Mouse (Mus musculus) neural tube, embryonic 11.5 days (tissue): ENCODE measurements at regions not wholly inside any gene's neighbourhood (a gene's known extent, or its start where the extent isn't known, plus 50 kb on each side); places are given as distances from the start of the nearest gene placed in this dataset.
A peak's percentile ranks its signal among the peaks of the same experiment; 100 is the strongest.

Experiments
- ATAC-seq: fragments of 200-750 bp; cut with Nextera tagmentation; 2 replicates; pipeline ENCODE4 v1.8.0; 2017; ENCODE audit warnings: moderate number of reproducible peaks, mild to moderate bottlenecking, moderate TSS enrichment, moderate library complexity; ENCODE audit not compliant: insufficient read depth, low FRiP score, low TSS enrichment
- DNase-seq: peaks from one replicate; pipeline ENCODE4 v3.0.0-alpha.2; 2015; ENCODE audit warnings: low spot score
- H3K27ac ChIP-seq: fragments of 300-500 bp; sonication (generic); 2 replicates; pipeline ENCODE4 v1.5.1; 2014; ENCODE audit warnings: low read depth, mild to moderate bottlenecking, low read length
- H3K27me3 ChIP-seq: fragments of 300-500 bp; sonication (generic); 2 replicates; pipeline ENCODE4 v1.6.1; 2014; ENCODE audit warnings: mild to moderate bottlenecking, low read length, mixed read lengths; ENCODE audit not compliant: control insufficient read depth, insufficient read depth
- H3K36me3 ChIP-seq: fragments of 300-500 bp; sonication (generic); 2 replicates; pipeline ENCODE4 v1.6.1; 2014; ENCODE audit warnings: mild to moderate bottlenecking, low read length, moderate library complexity, mixed read lengths; ENCODE audit not compliant: control insufficient read depth, insufficient read depth
- H3K4me1 ChIP-seq: fragments of 300-500 bp; sonication (generic); 2 replicates; pipeline ENCODE4 v1.6.1; 2014; ENCODE audit warnings: low read length, mixed read lengths; ENCODE audit not compliant: control insufficient read depth, insufficient read depth
- H3K4me2 ChIP-seq: fragments of 300-500 bp; sonication (generic); 2 replicates; pipeline ENCODE4 v1.6.1; 2014; ENCODE audit warnings: low read depth, mild to moderate bottlenecking, moderate library complexity
- H3K4me3 ChIP-seq: fragments of 300-500 bp; sonication (generic); 2 replicates; pipeline ENCODE4 v1.5.1; 2014; ENCODE audit warnings: low read depth, low read length
- H3K9ac ChIP-seq: fragments of 300-500 bp; sonication (generic); 2 replicates; pipeline ENCODE4 v1.6.1; 2014; ENCODE audit warnings: mild to moderate bottlenecking, low read length
- H3K9me3 ChIP-seq: fragments of 300-500 bp; sonication (generic); 2 replicates; pipeline ENCODE4 v1.6.1; 2016; ENCODE audit warnings: low read length; ENCODE audit not compliant: control insufficient read depth
- WGBS: fragments of 180-500 bp; shearing (Covaris S2); extraction: QIAGEN DNeasy Blood & Tissue Kit; methylation state at CpG from one replicate; pipeline ENCODE4 v1.1.7; 2014; 5-methylcytosine and 5-hydroxymethylcytosine counted together

DNA sequence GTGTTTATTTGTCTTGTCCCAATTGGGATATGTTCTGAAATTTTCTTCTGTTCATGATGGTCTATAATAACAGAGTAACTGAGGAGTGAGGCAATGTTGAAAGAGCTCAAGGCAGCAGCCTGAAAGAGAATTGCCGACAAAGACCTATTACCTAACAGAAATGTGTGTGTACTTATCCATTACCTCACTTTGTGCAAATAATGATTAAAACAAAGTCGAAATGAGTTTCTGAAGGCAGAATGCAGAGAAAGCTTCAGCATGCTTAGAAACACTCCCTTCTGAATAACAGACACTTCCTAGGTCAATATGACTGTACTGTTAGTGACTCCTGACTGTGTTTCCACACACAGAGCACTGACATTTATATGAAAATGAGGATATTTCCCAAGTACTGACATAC is 63.0 kb downstream of the Kbtbd8 start:
- Histone ChIP-seq H3K4me3 (no peak overlapping the region), H3K9ac (no peak overlapping the region), H3K27ac (no peak overlapping the region), H3K27me3 (no peaks in the 10 kb centered on the region), H3K9me3 (no peaks in the 10 kb centered on the region), H3K4me2 (no peak overlapping the region), H3K36me3 (no peaks in the 10 kb centered on the region), H3K4me1 (no peaks in the 10 kb centered on the region)
- DNase-seq (no peak), ATAC-seq (no peak)
- WGBS: 72% methylated on average over 2 of the region's 2 CpGs

DNA sequence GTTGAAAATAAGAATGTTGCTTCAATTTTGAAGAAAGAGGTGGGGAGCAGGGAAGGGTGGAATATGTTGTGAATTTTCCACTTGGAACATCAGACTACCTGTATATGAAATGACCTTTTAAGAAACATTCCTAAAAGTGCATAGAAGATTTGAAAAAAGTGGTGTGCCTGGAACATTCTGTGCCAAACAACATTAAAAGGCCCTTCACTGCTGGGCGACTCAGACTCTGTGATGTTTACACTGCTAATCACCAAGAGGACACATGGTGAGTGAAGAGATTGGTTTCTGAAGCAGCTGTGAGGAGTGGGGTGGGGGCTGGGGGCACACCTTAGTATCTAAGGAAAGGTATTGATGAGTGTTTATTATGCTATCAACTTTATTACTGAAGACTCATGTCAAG is 65.2 kb downstream of the Kbtbd8 start:
- Histone ChIP-seq H3K27me3 (no peaks in the 10 kb centered on the region), H3K4me2 (no peak overlapping the region), H3K36me3 (no peaks in the 10 kb centered on the region), H3K4me3 (no peak overlapping the region), H3K9me3 (no peaks in the 10 kb centered on the region), H3K27ac (no peak overlapping the region), H3K9ac (no peak overlapping the region), H3K4me1 (no peaks in the 10 kb centered on the region)
- 36% methylated on average over 1 of the region's 1 CpGs for WGBS
- ATAC-seq (no peak), DNase-seq (no peak)

DNA sequence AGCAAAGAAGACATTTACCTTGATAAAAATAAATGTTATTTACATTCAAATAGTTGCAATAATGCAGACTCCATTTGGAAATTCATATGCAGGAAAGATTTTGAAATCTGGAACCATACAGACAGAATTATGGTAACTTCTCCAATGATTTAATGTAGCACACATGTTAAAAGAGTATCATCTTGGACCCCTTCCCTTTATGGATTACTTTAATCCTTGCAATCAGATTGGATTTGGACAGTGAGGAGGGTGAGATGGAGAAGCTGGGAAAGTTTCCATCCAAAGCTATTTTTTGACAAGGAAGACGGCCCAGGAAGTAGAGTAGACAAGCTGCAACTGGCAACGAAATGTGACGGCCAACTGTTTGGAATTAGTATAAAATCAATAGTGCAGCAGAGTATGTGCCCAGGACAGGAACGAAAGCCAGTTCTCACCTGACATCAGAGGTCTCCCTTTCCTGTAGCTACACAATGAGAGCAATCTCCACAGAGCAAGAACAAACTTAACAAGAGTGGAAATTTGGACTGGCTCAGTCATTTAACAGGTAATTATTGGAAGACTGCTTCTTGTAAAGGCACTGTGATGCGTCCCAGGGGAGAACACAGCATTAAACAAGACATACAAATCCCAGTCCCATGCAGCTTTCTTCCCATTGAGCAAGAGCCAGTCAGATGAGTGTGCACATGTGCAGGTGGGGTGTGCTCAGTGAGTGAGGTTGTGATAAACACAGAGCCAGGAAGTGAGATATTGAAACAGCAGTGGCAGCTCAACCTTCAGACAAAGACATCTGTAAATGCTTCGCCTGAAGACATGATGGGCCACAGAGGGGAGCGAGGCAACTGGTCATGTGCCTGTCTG is 68.3 kb downstream of the Kbtbd8 start:
- H3K36me3 ChIP-seq: no peaks in the 10 kb centered on the region
- no peak overlapping the region for H3K4me2 ChIP-seq
- no peak overlapping the region for H3K9ac ChIP-seq
- no peaks in the 10 kb centered on the region for H3K4me1 ChIP-seq
- H3K27me3 ChIP-seq: no peaks in the 10 kb centered on the region
- ATAC-seq (no peak), DNase-seq (no peak)
- no peaks in the 10 kb centered on the region for H3K9me3 ChIP-seq
- 79% methylated on average over 7 of the region's 7 CpGs for WGBS
- no peak overlapping the region for H3K27ac ChIP-seq
- no peak overlapping the region for H3K4me3 ChIP-seq

DNA sequence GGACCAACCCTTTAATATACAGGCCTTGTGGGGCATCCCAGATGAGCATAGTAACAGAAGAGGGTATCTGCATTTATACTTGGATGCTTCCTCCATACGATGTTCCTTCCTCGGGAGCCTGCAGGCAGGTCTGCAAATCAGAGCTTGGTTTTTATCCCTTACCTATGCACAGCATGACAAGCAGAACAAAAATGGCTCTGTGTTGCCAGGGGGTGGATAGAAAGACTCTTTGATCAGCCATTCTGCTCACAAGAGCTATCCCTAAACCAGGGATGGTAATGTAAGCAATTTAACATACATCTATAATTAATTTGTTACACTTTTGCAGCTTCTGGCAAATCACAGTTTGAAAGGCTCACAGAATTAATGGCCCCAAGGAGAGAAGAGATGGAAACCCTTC is 79.6 kb downstream of the Kbtbd8 start:
- no peak overlapping the region for H3K9ac ChIP-seq
- ATAC-seq (no peak), DNase-seq (no peak)
- H3K4me1 ChIP-seq: no peaks in the 10 kb centered on the region
- H3K36me3 ChIP-seq: no peaks in the 10 kb centered on the region; the same call in 1 of the 2 replicates
- no peak overlapping the region for H3K4me3 ChIP-seq
- no peak overlapping the region for H3K4me2 ChIP-seq
- WGBS: 69% methylated on average over 2 of the region's 2 CpGs
- no peaks in the 10 kb centered on the region for H3K9me3 ChIP-seq
- H3K27me3 ChIP-seq: no peaks in the 10 kb centered on the region
- no peak overlapping the region for H3K27ac ChIP-seq

DNA sequence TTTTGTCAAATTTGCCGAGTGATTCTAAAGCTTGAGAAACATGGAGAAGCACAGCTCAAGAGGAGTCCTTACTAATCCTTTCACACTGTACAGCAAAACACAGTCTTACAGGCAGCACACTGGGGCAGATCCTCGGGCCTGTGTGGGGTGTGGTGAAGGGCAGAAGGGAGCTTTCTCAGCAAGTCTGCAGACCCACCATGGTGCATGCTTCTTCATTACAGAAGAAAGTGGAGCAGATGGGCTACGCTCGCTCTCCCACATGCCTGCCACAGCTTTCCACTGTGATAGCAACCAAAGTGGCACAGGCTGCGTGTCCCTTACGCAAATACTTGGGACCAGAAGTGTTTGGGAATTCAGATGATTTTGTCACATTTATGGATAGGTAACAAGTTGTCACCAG is 81.6 kb downstream of the Kbtbd8 start:
- H3K4me1 ChIP-seq: 0 out of 2 replicates have a peak, but pooled peaks cover 5% of the 10 kb centered on the region
- H3K27ac ChIP-seq: no peak overlapping the region
- no peak overlapping the region for H3K4me2 ChIP-seq
- ATAC-seq (no peak), DNase-seq (no peak)
- H3K27me3 ChIP-seq: no peaks in the 10 kb centered on the region
- H3K9ac ChIP-seq: no peak overlapping the region
- H3K4me3 ChIP-seq: no peak overlapping the region
- 82% methylated on average over 6 of the region's 6 CpGs for WGBS
- H3K36me3 ChIP-seq: no peaks in the 10 kb centered on the region
- no peaks in the 10 kb centered on the region for H3K9me3 ChIP-seq

DNA sequence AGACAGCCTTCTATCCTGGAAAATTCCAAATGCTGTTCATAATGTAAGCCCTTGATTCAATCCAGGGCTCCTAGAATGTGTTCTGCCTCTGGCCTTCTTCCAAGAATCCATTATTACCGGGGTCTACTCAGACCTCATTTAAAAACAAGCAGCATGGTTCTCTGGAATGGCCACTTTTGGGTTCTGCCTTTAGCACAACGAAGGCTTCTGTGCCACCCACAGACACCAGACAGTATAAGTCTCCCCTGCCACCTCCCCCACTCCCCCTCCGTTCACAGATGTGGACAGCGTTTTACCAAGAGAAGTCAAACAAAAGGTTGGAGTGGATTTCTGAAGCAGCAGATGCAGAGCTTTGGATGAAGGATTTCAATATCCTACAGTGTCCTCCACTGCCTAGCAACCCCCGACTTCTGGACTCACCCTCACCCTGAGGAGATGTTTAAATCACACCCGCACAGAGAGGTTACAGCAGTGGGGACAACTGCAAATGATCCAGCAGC is 85.3 kb downstream of the Kbtbd8 start:
- no peak overlapping the region for H3K4me3 ChIP-seq
- H3K9me3 ChIP-seq: no peaks in the 10 kb centered on the region
- H3K27ac ChIP-seq: peak overlapping the region; percentile 84
- peak; percentile 69 for DNase-seq
- 34% methylated on average over 6 of the region's 6 CpGs for WGBS
- peak overlapping the region; percentile 18 for H3K4me2 ChIP-seq
- no peaks in the 10 kb centered on the region for H3K36me3 ChIP-seq
- 0 out of 2 replicates have a peak, but pooled peaks cover 5% of the 10 kb centered on the region for H3K4me1 ChIP-seq
- no peaks in the 10 kb centered on the region for H3K27me3 ChIP-seq
- peak overlapping the region; percentile 3; the same call in 1 of the 2 replicates for H3K9ac ChIP-seq
- peak; percentile 81 for ATAC-seq

DNA sequence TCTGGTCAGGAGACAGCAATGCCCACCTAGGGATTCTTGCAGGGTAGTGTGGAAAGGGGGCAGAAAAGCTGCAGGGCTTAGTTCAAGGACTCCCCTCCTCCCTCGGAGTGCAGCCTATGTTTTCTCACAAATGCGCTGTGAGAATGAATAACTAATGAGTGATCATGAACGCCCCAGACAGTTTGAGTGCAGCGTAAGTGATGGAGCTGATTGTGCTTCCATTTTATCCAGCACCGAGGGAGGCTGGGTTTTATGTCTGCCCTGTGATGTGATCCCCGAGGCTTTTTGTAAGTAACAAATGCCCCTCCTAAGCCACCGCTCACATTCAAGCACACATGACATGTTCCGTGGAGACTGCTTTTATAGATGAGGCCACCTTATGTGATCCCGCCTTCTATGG is 85.9 kb downstream of the Kbtbd8 start:
- H3K27ac ChIP-seq: peak overlapping the region; percentile 84
- no peak overlapping the region for H3K4me3 ChIP-seq
- ATAC-seq (peak; percentile 84), DNase-seq (peak; percentile 60)
- peak overlapping the region; percentile 3; the same call in 1 of the 2 replicates for H3K9ac ChIP-seq
- H3K4me2 ChIP-seq: peak overlapping the region; percentile 18; the same call in 1 of the 2 replicates
- no peaks in the 10 kb centered on the region for H3K36me3 ChIP-seq
- no peaks in the 10 kb centered on the region for H3K27me3 ChIP-seq
- 0 out of 2 replicates have a peak, but pooled peaks cover 5% of the 10 kb centered on the region for H3K4me1 ChIP-seq
- H3K9me3 ChIP-seq: no peaks in the 10 kb centered on the region
- 45% methylated on average over 9 of the region's 9 CpGs for WGBS

DNA sequence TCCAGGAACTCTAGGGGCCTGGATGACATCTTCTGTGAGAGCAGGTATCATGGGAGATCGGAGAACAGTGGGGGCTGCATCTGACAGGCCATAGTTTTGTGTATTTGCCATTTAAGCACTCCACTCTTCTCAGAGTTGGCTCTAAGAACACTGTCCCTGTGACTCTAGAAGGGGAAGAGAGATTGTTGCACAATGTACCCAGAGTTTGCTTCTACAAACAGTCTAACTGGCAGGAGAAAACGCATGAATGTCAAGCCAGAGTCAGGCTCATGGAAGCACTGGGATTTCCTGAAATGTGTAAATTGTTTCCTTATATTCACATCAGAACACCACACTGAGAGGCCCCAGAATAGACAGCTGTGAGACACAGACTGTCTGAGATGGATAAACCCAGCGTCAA is 87.2 kb downstream of the Kbtbd8 start:
- no peak overlapping the region for H3K27ac ChIP-seq

DNA sequence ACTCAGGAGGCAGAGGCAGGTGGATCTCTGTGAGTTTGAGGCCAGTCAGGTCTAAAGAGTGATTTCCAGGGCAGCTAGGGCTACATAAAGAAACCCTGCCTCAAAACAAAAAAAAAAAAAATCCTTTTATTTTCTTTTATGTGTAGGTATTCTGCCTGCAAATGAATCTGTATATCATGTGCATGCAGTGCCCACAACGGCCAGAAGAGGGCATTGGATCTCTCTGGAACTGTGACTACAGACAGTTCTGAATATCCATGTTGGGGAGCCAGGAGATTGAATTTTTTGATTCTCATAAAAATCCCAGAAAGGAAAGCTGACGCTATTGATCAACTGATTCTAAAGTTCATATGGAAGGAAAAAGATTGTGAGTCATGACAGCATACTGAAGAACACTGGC is 90.0 kb downstream of the Kbtbd8 start:
- Histone ChIP-seq H3K27ac (no peak overlapping the region), H3K9me3 (no peaks in the 10 kb centered on the region), H3K4me1 (0 out of 2 replicates have a peak, but pooled peaks cover 5% of the 10 kb centered on the region), H3K27me3 (no peaks in the 10 kb centered on the region), H3K4me3 (no peak overlapping the region), H3K9ac (no peak overlapping the region), H3K36me3 (no peaks in the 10 kb centered on the region), H3K4me2 (no peak overlapping the region)
- ATAC-seq (no peak), DNase-seq (peak; percentile 35)
- WGBS: 41% methylated on average over 2 of the region's 2 CpGs

More for the DNA sequence above, 87.2 kb downstream of the Kbtbd8 start:
- H3K9me3 ChIP-seq: no peaks in the 10 kb centered on the region
- ATAC-seq (no peak), DNase-seq (no peak)
- no peaks in the 10 kb centered on the region for H3K27me3 ChIP-seq
- WGBS: 66% methylated on average over 3 of the region's 3 CpGs
- H3K4me2 ChIP-seq: no peak overlapping the region
- no peak overlapping the region for H3K9ac ChIP-seq
- no peaks in the 10 kb centered on the region for H3K36me3 ChIP-seq
- H3K4me1 ChIP-seq: 0 out of 2 replicates have a peak, but pooled peaks cover 5% of the 10 kb centered on the region
- H3K4me3 ChIP-seq: no peak overlapping the region
